Mouse (Mus musculus): Measurements from ENCODE around the gene Pabpn1. TPM values are rescaled to one million over a fixed set of nuclear protein-coding genes. Genes with fewer than 3 reads are reported as not detected.
A peak's percentile ranks its signal among the peaks of the same experiment; 100 is the strongest.
"Not testable (repeated sequence)": the region's sequence is repeated elsewhere in the genome, so short reads cannot be mapped to it uniquely, and the experiment has no call there.

Pabpn1 gene
- polyA plus RNA-seq, 1 experiment from 2014 or later = 96.3 TPM

DNA sequence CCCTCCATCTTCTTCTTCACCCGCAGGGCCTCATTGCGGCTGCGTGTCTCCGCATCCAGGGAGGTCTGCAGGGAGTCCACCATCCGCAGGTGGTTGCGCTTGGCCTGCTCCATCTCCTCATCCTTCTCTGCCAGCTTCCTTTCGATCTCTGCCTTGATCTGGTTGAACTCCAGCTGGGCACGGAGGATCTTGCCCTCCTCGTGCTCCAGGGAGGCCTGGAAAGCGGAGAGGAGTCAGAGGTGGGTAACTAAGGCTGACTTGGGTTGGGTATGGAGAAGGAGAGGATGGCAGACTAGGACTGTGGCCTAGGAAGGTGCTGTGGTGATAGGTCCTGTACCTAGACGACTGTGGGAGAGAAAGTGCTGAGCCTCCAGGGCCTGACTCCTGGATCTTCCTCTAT is 54.7 kb downstream of the Pabpn1 start:
- WGBS = 82% methylated on average over 11 of the region's 11 CpGs
- H3K27me3 ChIP-seq (replicated peaks); H3K4me3 ChIP-seq; ATAC-seq (ENCODE audit: insufficient number of reproducible peaks, low FRiP score); H3K9me3 ChIP-seq (replicated peaks); H3K4me2 ChIP-seq: not testable (repeated sequence)
- Histone ChIP-seq H3K27ac (ENCODE audit: poor library complexity, severe bottlenecking) (0 out of 2 replicates have a peak overlapping the region, but pooled peaks have one; percentile 13), H3K36me3 (peaks cover 96% of the 10 kb centered on the region), H3K9ac (peak overlapping the region; percentile 45; the same call in 1 of the 2 replicates), H3K4me1 (replicated peaks) (peaks cover 33% of the 10 kb centered on the region)

Other genes with a start within 250 kb of the Pabpn1 start
- 50.3 and 57.1 TPM in 2 replicates for gene 1700123O20Rik, start 206.3 kb upstream of the Pabpn1 start, polyA plus RNA-seq (2016; fragmentation: Nextera tagmentation; extraction: Ambion mirVana)
- 85.1 and 89.0 TPM in 2 replicates for gene Acin1, start 205.6 kb upstream of the Pabpn1 start, polyA plus RNA-seq (2016; fragmentation: Nextera tagmentation; extraction: Ambion mirVana)
- gene Gm29776, start 193.7 kb upstream of the Pabpn1 start, polyA plus RNA-seq (2016; fragmentation: Nextera tagmentation; extraction: Ambion mirVana) = 0.21 and 0.28 TPM in 2 replicates
- not detected in 2 replicates for gene Cebpe, start 180.3 kb upstream of the Pabpn1 start, polyA plus RNA-seq (2016; fragmentation: Nextera tagmentation; extraction: Ambion mirVana)
- 4.4 and 4.7 TPM in 2 replicates for gene Slc7a8, start 110.6 kb upstream of the Pabpn1 start, polyA plus RNA-seq (2016; fragmentation: Nextera tagmentation; extraction: Ambion mirVana)
- gene Rnf212b, start 78.4 kb upstream of the Pabpn1 start, polyA plus RNA-seq (2016; fragmentation: Nextera tagmentation; extraction: Ambion mirVana) = not detected in 2 replicates
- 7.4 and 10.4 TPM in 2 replicates for gene Homez, start 21.5 kb upstream of the Pabpn1 start, polyA plus RNA-seq (2016; fragmentation: Nextera tagmentation; extraction: Ambion mirVana)
- gene Ppp1r3e, start 14.9 kb upstream of the Pabpn1 start, polyA plus RNA-seq (2016; fragmentation: Nextera tagmentation; extraction: Ambion mirVana) = 0.62 and 0.79 TPM in 2 replicates
- gene Bcl2l2, start 9.1 kb upstream of the Pabpn1 start, polyA plus RNA-seq (2016; fragmentation: Nextera tagmentation; extraction: Ambion mirVana) = 2.3 and 2.4 TPM in 2 replicates
- gene Gm20521, start 9.1 kb upstream of the Pabpn1 start, polyA plus RNA-seq (2016; fragmentation: Nextera tagmentation; extraction: Ambion mirVana) = not detected in 2 replicates
- 47.1 and 50.8 TPM in 2 replicates for gene Slc22a17, start 20.6 kb downstream of the Pabpn1 start, polyA plus RNA-seq (2016; fragmentation: Nextera tagmentation; extraction: Ambion mirVana)
- 15.0 and 16.7 TPM in 2 replicates for gene Efs, start 33.6 kb downstream of the Pabpn1 start, polyA plus RNA-seq (2016; fragmentation: Nextera tagmentation; extraction: Ambion mirVana)
- not detected in 2 replicates for gene Il25, start 40.2 kb downstream of the Pabpn1 start, polyA plus RNA-seq (2016; fragmentation: Nextera tagmentation; extraction: Ambion mirVana)
- 0.57 and 0.89 TPM in 2 replicates for gene Cmtm5, start 43.8 kb downstream of the Pabpn1 start, polyA plus RNA-seq (2016; fragmentation: Nextera tagmentation; extraction: Ambion mirVana)
- gene Myh6, start 74.4 kb downstream of the Pabpn1 start, polyA plus RNA-seq (2016; fragmentation: Nextera tagmentation; extraction: Ambion mirVana) = 2,737 and 2,858 TPM in 2 replicates
- not detected in 2 replicates for gene Gm17428, start 84.4 kb downstream of the Pabpn1 start, polyA plus RNA-seq (2016; fragmentation: Nextera tagmentation; extraction: Ambion mirVana)
- gene Myh7, start 102.1 kb downstream of the Pabpn1 start, polyA plus RNA-seq (2016; fragmentation: Nextera tagmentation; extraction: Ambion mirVana) = 5,583 and 5,934 TPM in 2 replicates
- 55.7 and 60.8 TPM in 2 replicates for gene Ngdn, start 123.0 kb downstream of the Pabpn1 start, polyA plus RNA-seq (2016; fragmentation: Nextera tagmentation; extraction: Ambion mirVana)
- 4.4 and 4.5 TPM in 2 replicates for gene Zfhx2, start 199.8 kb downstream of the Pabpn1 start, polyA plus RNA-seq (2016; fragmentation: Nextera tagmentation; extraction: Ambion mirVana)
- 14.3 and 14.8 TPM in 2 replicates for gene Thtpa, start 202.3 kb downstream of the Pabpn1 start, polyA plus RNA-seq (2016; fragmentation: Nextera tagmentation; extraction: Ambion mirVana)
- gene Ap1g2, start 214.1 kb downstream of the Pabpn1 start, polyA plus RNA-seq (2016; fragmentation: Nextera tagmentation; extraction: Ambion mirVana) = 8.7 and 9.8 TPM in 2 replicates
- gene Jph4, start 224.4 kb downstream of the Pabpn1 start, polyA plus RNA-seq (2016; fragmentation: Nextera tagmentation; extraction: Ambion mirVana) = 0.09 and 0.18 TPM in 2 replicates

All from heart, embryonic 12.5 days (tissue).